Mouse (Mus musculus) liver, embryonic 13.5 days (tissue): Measurements from ENCODE around the gene Rad17. TPM values are rescaled to one million over a fixed set of nuclear protein-coding genes. Genes with fewer than 3 reads are reported as not detected.

Source experiments
- polyA plus RNA-seq: library from polyadenylated mRNA; unstranded; fragments of >200 nt; fragmentation: Nextera tagmentation; extraction: Ambion mirVana; gene quantifications from 2 replicates; pipeline ENCODE4 v1.2.1, GENCODE M21; 2015

Rad17 gene
- polyA plus RNA-seq, 1 experiment from 2014 or later, result 15.2 TPM

Other genes starting within 250 kb of the Rad17 start
- not detected in 2 replicates for gene Naip1, start 198.2 kb downstream of the Rad17 start, polyA plus RNA-seq
- gene Gtf2h2, start 158.5 kb downstream of the Rad17 start, polyA plus RNA-seq, result 42.5 and 47.7 TPM in 2 replicates
- 5.3 and 6.4 TPM in 2 replicates for gene Ocln, start 98.3 kb downstream of the Rad17 start, polyA plus RNA-seq
- 6.0 and 6.4 TPM in 2 replicates for gene Marveld2, start 34.1 kb downstream of the Rad17 start, polyA plus RNA-seq
- 219 and 231 TPM in 2 replicates for gene Ak6, start 72 bp downstream of the Rad17 start, polyA plus RNA-seq
- gene Taf9, start 528 bp upstream of the Rad17 start, polyA plus RNA-seq, result 15.9 and 16.8 TPM in 2 replicates
- 5.3 and 6.0 TPM in 2 replicates for gene Ccdc125, start 18.7 kb upstream of the Rad17 start, polyA plus RNA-seq
- 49.1 and 54.9 TPM in 2 replicates for gene Cdk7, start 79.9 kb upstream of the Rad17 start, polyA plus RNA-seq
- 159 and 167 TPM in 2 replicates for gene Mrps36, start 93.6 kb upstream of the Rad17 start, polyA plus RNA-seq
- 46.2 and 57.1 TPM in 2 replicates for gene Cenph, start 124.8 kb upstream of the Rad17 start, polyA plus RNA-seq
- 277 and 297 TPM in 2 replicates for gene Ccnb1, start 135.5 kb upstream of the Rad17 start, polyA plus RNA-seq
- 27.0 and 34.3 TPM in 2 replicates for gene Slc30a5, start 182.4 kb upstream of the Rad17 start, polyA plus RNA-seq